Mouse (Mus musculus) activated CD4-positive, CD25-positive, alpha-beta regulatory T cell (primary cell): ENCODE data around the gene Inafm2. TPM values are rescaled to one million over a fixed set of nuclear protein-coding genes. Genes with fewer than 3 reads are reported as not detected.

Experiments used
- polyA plus RNA-seq, 2 experiments: library from polyadenylated mRNA; unstranded; fragments of 100-300 nt; shearing (Covaris generic); gene quantifications; one replicate each; pipeline ENCODE4 v1.2.1; 2017

Inafm2 gene
- 1 to 10 TPM; 5.0 to 9.6 TPM for polyA plus RNA-seq

GRCm38 (mm10) chr2:118745232-118745884 lies at the start of gene Inafm2:
TSS of gene Inafm2 (plus strand) at chr2:118745758.

GRCm38 (mm10) chr2:118703913-118704730 lies 41.4 kb upstream of the Inafm2 start, which contains the start of gene Ankrd63:
TSS of gene Ankrd63 (minus strand) at chr2:118703963.

DNA sequence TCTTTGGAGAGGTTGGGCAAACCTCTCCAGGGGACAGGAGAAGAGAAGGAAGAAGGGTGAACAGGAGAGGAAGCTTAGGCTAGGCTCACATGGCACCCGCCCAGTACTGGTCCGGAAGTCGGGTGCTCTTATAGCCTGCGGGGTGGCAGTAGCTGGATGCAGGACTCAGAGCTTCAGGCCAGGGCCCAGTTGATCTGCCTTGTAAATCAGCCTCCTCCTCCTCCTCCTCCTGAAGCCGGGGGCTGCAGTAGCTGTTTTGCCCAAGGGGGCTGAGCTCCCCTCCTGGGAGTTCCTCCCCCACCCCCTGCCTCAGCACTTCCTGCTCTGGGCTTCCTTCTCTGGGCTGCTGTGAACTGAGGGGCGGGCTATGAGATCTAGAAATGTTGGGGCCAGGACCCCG lies 17.2 kb upstream of the Inafm2 start, which contains the start of gene Plcb2:
Gene Plcb2, minus strand, starts transcription at position 102 of the 400 bp plus-strand sequence.

GRCm38 (mm10) chr2:118761906-118762783 lies 16.6 kb downstream of the Inafm2 start, which contains the start of gene Ccdc9b:
TSS of gene Ccdc9b (minus strand) at chr2:118762661.

GRCm38 (mm10) chr2:118772158-118772874 lies 26.8 kb downstream of the Inafm2 start, which contains the start of gene Phgr1:
TSS of gene Phgr1 (plus strand) at chr2:118772769.

GRCm38 (mm10) chr2:118779504-118780480 lies 34.2 kb downstream of the Inafm2 start, which contains the start of gene Disp2:
TSS of gene Disp2 (plus strand) at chr2:118779719.

Other genes starting within 250 kb of the Inafm2 start
- gene Bmf, start 196.1 kb upstream of the Inafm2 start, polyA plus RNA-seq: 1 to 10 TPM in 1 of 2 experiments, under 1 TPM in 1; 0.88 to 1.4 TPM
- gene Bub1b, start 147.5 kb upstream of the Inafm2 start, polyA plus RNA-seq: 10 to 100 TPM; 12.7 to 14.1 TPM
- gene Pak6, start 82.5 kb upstream of the Inafm2 start, polyA plus RNA-seq: under 1 TPM in 1 of 2 experiments, not detected in 1; 0.82 TPM
- gene Ankrd63, start 41.8 kb upstream of the Inafm2 start, polyA plus RNA-seq: not detected
- gene Plcb2, start 17.3 kb upstream of the Inafm2 start, polyA plus RNA-seq: 10 to 100 TPM; 22.4 to 29.1 TPM
- gene Ccdc9b, start 16.9 kb downstream of the Inafm2 start, polyA plus RNA-seq: under 1 TPM in 1 of 2 experiments, not detected in 1; 0.48 TPM
- gene Phgr1, start 27.0 kb downstream of the Inafm2 start, polyA plus RNA-seq: not detected
- gene Disp2, start 34.0 kb downstream of the Inafm2 start, polyA plus RNA-seq: under 1 TPM in 1 of 2 experiments, not detected in 1; 0.17 TPM
- 10 to 100 TPM; 14.6 to 20.5 TPM for gene Knstrn, start 68.2 kb downstream of the Inafm2 start, polyA plus RNA-seq
- gene Ivd, start 116.2 kb downstream of the Inafm2 start, polyA plus RNA-seq: 10 to 100 TPM; 49.2 to 54.3 TPM
- gene Bahd1, start 154.6 kb downstream of the Inafm2 start, polyA plus RNA-seq: 10 to 100 TPM; 11.0 to 16.9 TPM
- gene Chst14, start 180.7 kb downstream of the Inafm2 start, polyA plus RNA-seq: 1 to 10 TPM; 6.2 to 7.1 TPM